Mouse (Mus musculus) lung, adult 2 months (tissue): ENCODE results near the gene Pi16. TPM values are rescaled to one million over a fixed set of nuclear protein-coding genes. Genes with fewer than 3 reads are reported as not detected.
"Not testable (repeated sequence)": the region's sequence is repeated elsewhere in the genome, so short reads cannot be mapped to it uniquely, and the experiment has no call there.

Source experiments
- DNase-seq: peaks from one replicate; pipeline ENCODE4 v3.0.0; 2022
- H3K4me1 ChIP-seq: fragments of 200-500 bp; 2 replicates; pipeline ENCODE4 v1.6.1; 2011; ENCODE audit warnings: low read length; ENCODE audit not compliant: control insufficient read depth, insufficient read depth
- H3K4me3 ChIP-seq: fragments of 200-500 bp; replicated peaks from 2 replicates; pipeline ENCODE3; 2011; ENCODE audit warnings: low read depth, mild to moderate bottlenecking, control low read depth, low read length; ENCODE audit errors: extremely low read depth
- CTCF ChIP-seq: fragments of 200-500 bp; IDR thresholded peaks from 2 replicates; pipeline ENCODE4 v1.5.1; 2011; ENCODE audit warnings: mild to moderate bottlenecking, low read length, control low read depth; ENCODE audit not compliant: insufficient read depth
- POLR2A ChIP-seq: fragments of 200-500 bp; IDR thresholded peaks from 2 replicates; pipeline ENCODE4 v1.6.1; 2011; ENCODE audit warnings: low read depth, mild to moderate bottlenecking, control low read depth, low read length, borderline replicate concordance; ENCODE audit errors: extremely low read depth
- WGBS: fragments of 180-500 bp; shearing (Covaris S2); methylation state at CpG from one replicate; pipeline ENCODE4 v1.1.7; 2018; 5-methylcytosine and 5-hydroxymethylcytosine counted together
- polyA plus RNA-seq: library from polyadenylated mRNA; depleted of rRNA; stranded (reverse); fragments of >200 nt; gene quantifications from 2 replicates; pipeline ENCODE4 v1.2.3, GENCODE M21; 2012

Pi16 gene
- polyA plus RNA-seq, 1 experiment: 46.8 TPM

GRCm38 (mm10) chr17:29340406-29341261 is 23.2 kb downstream of the Pi16 start:
- TF ChIP-seq CTCF: no peak
- TF ChIP-seq POLR2A: no peak
- peak; percentile 28 for DNase-seq
- peaks cover 18% of the 10 kb centered on the region for H3K4me1 ChIP-seq
- 58% methylated on average over 18 of the region's 18 CpGs for WGBS
- no peak overlapping the region for H3K4me3 ChIP-seq

DNA sequence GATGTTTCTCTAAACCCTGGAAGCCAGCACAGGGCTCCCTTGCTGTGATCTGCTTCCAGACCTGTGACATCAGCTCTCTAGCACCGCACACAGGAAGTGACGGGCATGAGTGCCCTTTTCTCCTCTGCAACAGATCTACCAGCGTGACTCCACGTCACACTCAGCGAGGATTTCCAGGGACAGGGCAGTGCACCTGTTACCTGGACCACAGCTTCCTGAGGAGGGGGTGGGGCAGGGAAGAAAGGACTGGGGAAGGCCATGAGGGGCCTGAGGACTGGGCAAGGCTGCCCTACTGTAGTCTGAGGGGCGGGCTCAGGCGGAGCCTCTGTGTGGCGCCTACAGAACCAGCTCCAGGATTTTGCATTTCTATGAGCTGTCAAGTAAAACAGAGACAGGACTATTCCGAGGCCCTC is 24.1 kb downstream of the Pi16 start:
- 8% methylated on average over 9 of the region's 9 CpGs for WGBS
- peaks cover 24% of the 10 kb centered on the region for H3K4me1 ChIP-seq
- TF ChIP-seq POLR2A (no peak), CTCF (peak; percentile 30; the same call in 1 of the 2 replicates)
- no peak overlapping the region for H3K4me3 ChIP-seq
- peak; percentile 33 for DNase-seq

GRCm38 (mm10) chr17:29342010-29342910 is 24.8 kb downstream of the Pi16 start:
- TF ChIP-seq CTCF: no peak
- TF ChIP-seq POLR2A: no peak
- peaks cover 24% of the 10 kb centered on the region for H3K4me1 ChIP-seq
- H3K4me3 ChIP-seq: no peak overlapping the region
- 34% methylated on average over 13 of the region's 13 CpGs for WGBS
- DNase-seq: peak; percentile 33

DNA sequence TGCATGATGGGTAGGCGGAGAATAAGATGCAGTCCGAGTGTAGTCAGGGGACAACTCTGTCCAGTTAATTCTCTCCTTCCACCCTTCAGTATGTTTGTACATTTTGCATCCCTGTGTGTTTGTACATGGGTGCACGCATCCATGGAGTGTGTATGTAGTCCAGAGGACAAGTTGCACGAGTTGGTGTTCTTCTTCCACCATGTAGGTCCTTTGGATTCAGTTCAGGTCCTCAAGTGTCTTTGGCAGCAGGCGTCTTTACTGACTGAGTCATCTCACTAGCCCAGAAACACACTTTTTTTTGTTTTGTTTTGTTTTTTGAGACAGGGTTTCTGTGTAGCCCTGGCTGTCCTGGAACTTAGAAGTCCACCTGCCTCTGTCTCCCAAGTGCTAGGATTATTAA is 25.8 kb downstream of the Pi16 start:
- WGBS: 67% methylated on average over 5 of the region's 5 CpGs
- H3K4me1 ChIP-seq: peaks cover 24% of the 10 kb centered on the region
- DNase-seq: peak; percentile 14
- no peak overlapping the region for H3K4me3 ChIP-seq
- no peak for TF ChIP-seq POLR2A
- no peak for TF ChIP-seq CTCF

GRCm38 (mm10) chr17:29345272-29345671 is 27.8 kb downstream of the Pi16 start:
- WGBS: 75% methylated on average over 12 of the region's 12 CpGs
- peaks cover 24% of the 10 kb centered on the region for H3K4me1 ChIP-seq

DNA sequence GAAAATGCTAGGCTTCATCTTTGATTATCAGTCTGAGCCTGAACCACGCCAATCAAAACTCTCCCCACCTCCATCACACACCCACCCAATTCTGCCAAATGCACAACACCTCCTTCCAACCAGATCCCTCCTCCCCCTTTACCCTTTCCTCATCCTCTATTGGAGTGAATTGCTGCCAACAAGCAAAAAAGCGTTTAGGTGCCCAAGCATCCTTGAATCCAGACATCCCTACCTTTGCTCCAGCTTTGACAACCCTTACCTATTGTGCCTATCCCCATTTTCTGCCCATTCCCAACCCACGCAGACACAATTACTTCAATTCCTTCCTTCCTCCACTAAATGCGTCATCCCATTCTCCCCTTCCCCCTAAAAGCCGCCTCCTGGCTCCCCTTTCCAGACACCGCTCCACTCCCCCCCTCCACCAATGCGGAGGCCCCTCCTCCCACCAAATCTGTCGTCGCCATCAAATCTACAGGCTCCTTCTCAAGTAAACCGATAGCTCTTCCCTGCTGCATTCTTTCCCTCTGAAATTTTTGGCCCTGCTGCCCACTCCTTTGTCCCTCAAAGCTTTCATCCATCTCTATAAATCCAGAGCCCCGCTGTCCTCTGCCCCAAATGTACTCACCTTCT is 29.1 kb downstream of the Pi16 start:
- Histone ChIP-seq H3K4me3 (peak overlapping the region; percentile 79), H3K4me1 (peaks cover 16% of the 10 kb centered on the region)
- WGBS: 3% methylated on average over 11 of the region's 11 CpGs
- TF ChIP-seq CTCF (no peak), POLR2A (no peak)
- peak; percentile 43 for DNase-seq

More at GRCm38 (mm10) chr17:29345272-29345671, 27.8 kb downstream of the Pi16 start:
- no peak for DNase-seq
- no peak for TF ChIP-seq CTCF
- H3K4me3 ChIP-seq: no peak overlapping the region

- DNase-seq: no peak
- TF ChIP-seq POLR2A (peak; percentile 8; the same call in 1 of the 2 replicates), CTCF (no peak)
These were observed 29.7 kb downstream of the Pi16 start for GRCm38 (mm10) chr17:29347126-29347644.

GRCm38 (mm10) chr17:29347645-29348256 is 30.3 kb downstream of the Pi16 start, which contains the start of gene Mtch1:
TSS of gene Mtch1 (minus strand) at chr17:29347934.
- TF ChIP-seq POLR2A (peak; percentile 85), CTCF (no peak)
- peak; percentile 100 for DNase-seq
- Histone ChIP-seq H3K4me1 (peaks cover 6% of the 10 kb centered on the region), H3K4me3 (peak within 1 kb of the TSS; percentile 79)
- WGBS: 1% methylated on average over 45 of the region's 53 CpGs

More at GRCm38 (mm10) chr17:29347126-29347644, 29.7 kb downstream of the Pi16 start:
- Histone ChIP-seq H3K4me3 (peak overlapping the region; percentile 79), H3K4me1 (peaks cover 11% of the 10 kb centered on the region)
- under 1% methylated on average over 43 of the region's 45 CpGs for WGBS

- WGBS: 70% methylated on average over 2 of the region's 2 CpGs
- TF ChIP-seq CTCF (no peak), POLR2A (no peak; the same call in 1 of the 2 replicates)
- Histone ChIP-seq H3K4me1 (peaks cover 6% of the 10 kb centered on the region), H3K4me3 (no peak overlapping the region)
- no peak for DNase-seq
These were observed 31.5 kb downstream of the Pi16 start for GRCm38 (mm10) chr17:29348996-29349395.

GRCm38 (mm10) chr17:29351056-29351455 is 33.6 kb downstream of the Pi16 start:
- WGBS: 77% methylated on average over 5 of the region's 5 CpGs
- H3K4me3 ChIP-seq, DNase-seq: not testable (repeated sequence)
- H3K4me1 ChIP-seq: peaks cover 13% of the 10 kb centered on the region
